Mouse (Mus musculus) brain, embryonic 14.5 days (tissue): ENCODE data around the gene Supv3l1.

Source experiments
- CTCF ChIP-seq: fragments of 200-500 bp; IDR thresholded peaks from 2 replicates; pipeline ENCODE4 v1.5.1; 2012; ENCODE audit warnings: inconsistent platforms, mild to moderate bottlenecking, moderate library complexity, borderline replicate concordance; ENCODE audit not compliant: insufficient read depth, insufficient read length; ENCODE audit errors: extremely low read depth
- POLR2A ChIP-seq: fragments of 200-500 bp; IDR thresholded peaks from 2 replicates; pipeline ENCODE4 v1.6.1; 2012; ENCODE audit warnings: mild to moderate bottlenecking, inconsistent platforms, borderline replicate concordance; ENCODE audit not compliant: poor library complexity, insufficient read depth, insufficient read length, severe bottlenecking; ENCODE audit errors: extremely low read depth

DNA sequence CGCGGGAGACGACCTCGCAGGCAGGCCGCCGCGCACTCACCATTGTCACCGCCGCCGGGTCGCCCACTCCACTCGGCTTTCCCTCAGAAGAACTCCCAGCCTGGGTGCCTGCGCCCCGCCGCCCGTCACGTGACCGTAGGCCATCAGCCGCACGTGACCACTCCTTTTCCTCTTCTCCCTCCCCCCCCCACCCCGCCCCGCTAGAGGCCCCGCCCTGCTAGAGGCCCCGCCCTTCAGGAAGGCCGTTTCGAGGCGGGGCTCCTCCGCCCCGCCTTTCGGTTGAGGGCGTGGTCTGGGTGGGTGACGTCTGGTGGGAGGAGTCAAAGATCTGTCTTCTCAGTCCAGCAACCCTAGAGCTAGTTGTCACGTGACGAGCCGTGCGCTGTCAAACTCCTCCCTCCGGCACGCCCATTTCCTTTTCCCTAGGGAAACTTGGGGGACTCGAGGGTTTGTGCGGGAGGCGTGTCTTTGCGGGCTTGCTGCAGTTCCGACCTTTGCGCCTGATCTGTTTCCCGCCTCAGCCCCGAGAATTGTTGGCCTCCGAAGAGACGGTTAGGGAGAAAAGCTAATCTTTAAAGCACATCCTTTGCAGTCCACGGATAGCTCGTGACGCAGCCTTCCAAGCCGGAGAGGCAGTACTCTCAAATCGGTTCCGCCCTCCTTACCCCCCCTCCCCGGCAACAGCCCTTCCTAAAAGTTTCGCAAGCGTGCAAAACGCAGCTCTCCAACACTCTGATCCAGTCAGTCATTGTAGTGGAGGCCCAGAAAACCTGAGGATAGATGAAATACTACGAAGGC, 37.3 kb upstream of the Supv3l1 start, which contains the start of gene Vps26a:
- TF ChIP-seq POLR2A (peak; percentile 85; the same call in 1 of the 2 replicates), CTCF (no peak)
